Mouse (Mus musculus): ENCODE measurements around the gene Flii.

DNA sequence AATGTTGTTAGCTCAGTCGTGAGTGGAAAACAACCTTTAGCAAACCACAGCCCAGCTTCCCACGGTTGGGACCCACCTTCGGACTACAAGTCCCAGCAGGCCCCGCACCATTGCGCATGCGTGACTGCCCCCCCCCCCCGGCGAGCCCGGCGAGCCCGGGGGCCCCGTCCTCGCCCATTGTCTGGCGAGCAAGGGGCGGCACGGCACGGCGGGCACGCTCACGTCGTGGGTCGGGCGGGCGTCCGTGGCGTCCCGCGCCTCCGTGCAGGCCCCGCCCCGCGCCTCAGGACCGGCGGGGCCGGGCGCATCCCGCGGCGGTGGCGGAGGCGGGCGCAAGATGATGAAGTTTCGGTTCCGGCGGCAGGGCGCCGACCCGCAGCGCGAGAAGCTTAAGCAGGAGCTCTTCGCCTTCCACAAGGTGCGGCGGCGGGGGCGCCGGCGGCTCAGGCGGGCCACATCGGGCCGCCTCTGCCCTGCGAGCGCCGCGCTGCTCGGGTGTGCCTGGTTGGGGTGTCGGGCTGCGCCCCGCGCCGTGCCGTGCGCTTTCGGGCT is 27.5 kb downstream of the Flii start, which contains the start of gene Llgl1:
- TF ChIP-seq CTCF (IDR thresholded peaks at IDR 0.05; ENCODE audit: borderline replicate concordance, extremely low read depth, insufficient read depth, insufficient read length) (no peak), POLR2A (IDR thresholded peaks at IDR 0.05; ENCODE audit: borderline replicate concordance, extremely low read depth, insufficient read depth, insufficient read length, poor library complexity, severe bottlenecking) (peak; percentile 84)

Data from brain, embryonic 14.5 days (tissue).